Mouse (Mus musculus) B cell, adult (primary cell): ENCODE measurements around the gene Ror2. TPM values are rescaled to one million over a fixed set of nuclear protein-coding genes. Genes with fewer than 3 reads are reported as not detected.

Experiments
- total RNA-seq: library from RNA; stranded (reverse); gene quantifications from 4 replicates; pipeline ENCODE4 v1.2.4, GENCODE M21; 2023; ENCODE audit not compliant: inconsistent age

The Ror2 gene
- total RNA-seq, result 0.12 TPM in 1 of 4 replicates, not detected in the others

GRCm38 (mm10) chr13:53285756-53286361, at the start of gene Ror2:
Ror2 (minus strand) TSS chr13:53286124.

Other genes starting within 250 kb of the Ror2 start
- 39.8 to 44.7 TPM (median 42.6 TPM) in 4 replicates for gene Sptlc1, start 91.3 kb upstream of the Ror2 start, total RNA-seq
- gene Msx2, start 186.9 kb upstream of the Ror2 start, total RNA-seq, result not detected in 4 replicates